Mouse (Mus musculus) liver, embryonic 14.5 days (tissue): ENCODE measurements at regions not wholly inside any gene's neighbourhood (a gene's known extent, or its start where the extent isn't known, plus 50 kb on each side); places are given as distances from the start of the nearest gene placed in this dataset.

Source experiments
- ATAC-seq: fragments of 200-750 bp; cut with Nextera tagmentation; 2 replicates; pipeline ENCODE4 v1.8.0; 2017; ENCODE audit warnings: moderate number of reproducible peaks, mild to moderate bottlenecking, moderate library complexity; ENCODE audit not compliant: insufficient read depth
- DNase-seq, 3 experiments: peaks; one replicate each; pipeline ENCODE4 v3.0.0-alpha.2; 2012 to 2013; ENCODE audit warnings: low read depth in 3 of 3, low spot score in 3 of 3
- H3K27ac ChIP-seq: fragments of 300-500 bp; sonication (generic); 2 replicates; pipeline ENCODE4 v1.5.1; 2014; ENCODE audit warnings: moderate library complexity, mild to moderate bottlenecking, control low read depth, inconsistent platforms
- H3K27me3 ChIP-seq: fragments of 300-500 bp; sonication (generic); 2 replicates; pipeline ENCODE4 v1.6.1; 2014; ENCODE audit warnings: mild to moderate bottlenecking, low read length, moderate library complexity; ENCODE audit not compliant: control insufficient read depth, insufficient read depth
- H3K36me3 ChIP-seq: fragments of 300-500 bp; sonication (generic); replicated peaks from 2 replicates; pipeline ENCODE4 v1.6.1; 2014; ENCODE audit warnings: low read depth; ENCODE audit not compliant: control insufficient read depth, insufficient read depth
- H3K4me1 ChIP-seq, 2 experiments: fragments of 200-500 bp in 1 of 2; fragments of 300-500 bp in 1 of 2; sonication (generic) in 1 of 2; replicated peaks; 2 replicates each; pipeline ENCODE4 v1.6.1; 2012 to 2014; ENCODE audit warnings: antibody characterized with exemption in 1 of 2, inconsistent platforms in 1 of 2, low read length in 1 of 2; ENCODE audit not compliant: control insufficient read depth in 2 of 2, insufficient read depth in 2 of 2
- H3K4me2 ChIP-seq: fragments of 300-500 bp; sonication (generic); 2 replicates; pipeline ENCODE4 v1.6.1; 2014; ENCODE audit warnings: low read depth, mild to moderate bottlenecking, control low read depth, moderate library complexity
- H3K4me3 ChIP-seq, 2 experiments: fragments of 200-500 bp in 1 of 2; fragments of 300-500 bp in 1 of 2; sonication (generic) in 1 of 2; 2 replicates each; pipeline ENCODE4 v1.5.1; 2012 to 2014; ENCODE audit warnings: low read depth in 2 of 2, low read length in 2 of 2, mild to moderate bottlenecking in 2 of 2, control low read depth in 1 of 2, inconsistent platforms in 1 of 2, moderate library complexity in 1 of 2; ENCODE audit not compliant: insufficient read depth in 1 of 2
- H3K9ac ChIP-seq: fragments of 300-500 bp; sonication (generic); replicated peaks from 2 replicates; pipeline ENCODE4 v1.6.1; 2014; ENCODE audit warnings: mild to moderate bottlenecking, control low read depth, moderate library complexity
- H3K9me3 ChIP-seq: fragments of 300-500 bp; sonication (generic); 2 replicates; pipeline ENCODE4 v1.6.1; 2016; ENCODE audit warnings: low read length, mixed read lengths; ENCODE audit not compliant: control insufficient read depth
- CTCF ChIP-seq: IDR thresholded peaks from 2 replicates; pipeline ENCODE4 v1.5.1; 2016; ENCODE audit warnings: antibody characterized with exemption, low read depth, control low read depth
- EP300 ChIP-seq: IDR thresholded peaks from 2 replicates; pipeline ENCODE4 v1.6.1; 2016; ENCODE audit warnings: antibody characterized with exemption, low read depth
- WGBS: fragments of 180-500 bp; shearing (Covaris S2); extraction: QIAGEN DNeasy Blood & Tissue Kit; methylation state at CpG from one replicate; pipeline ENCODE4 v1.1.7; 2014; ENCODE audit not compliant: insufficient replicate concordance; 5-methylcytosine and 5-hydroxymethylcytosine counted together

- no peak overlapping the region for H3K4me3 ChIP-seq
- H3K4me2 ChIP-seq: no peak overlapping the region
- TF ChIP-seq CTCF: no peak
- TF ChIP-seq EP300: no peak
- no peak overlapping the region for H3K9ac ChIP-seq
- no peak for ATAC-seq
- H3K36me3 ChIP-seq: no peaks in the 10 kb centered on the region
- WGBS: 40% methylated on average over 2 of the region's 2 CpGs
- no peaks in the 10 kb centered on the region for H3K27me3 ChIP-seq
- H3K9me3 ChIP-seq: no peaks in the 10 kb centered on the region
- DNase-seq: no peak
- no peak overlapping the region for H3K27ac ChIP-seq
- no peaks in the 10 kb centered on the region for H3K4me1 ChIP-seq
Measured at GRCm38 (mm10) chr2:117399487-117399886, 56.7 kb upstream of the Rasgrp1 start.

- Histone ChIP-seq H3K27me3 (no peaks in the 10 kb centered on the region), H3K9me3 (no peaks in the 10 kb centered on the region), H3K27ac (no peak overlapping the region), H3K4me3 (no peak overlapping the region), H3K36me3 (no peaks in the 10 kb centered on the region), H3K4me2 (no peak overlapping the region), H3K9ac (no peak overlapping the region), H3K4me1 (no peaks in the 10 kb centered on the region)
- no peak for ATAC-seq
- WGBS: 70% methylated on average over 4 of the region's 4 CpGs
- TF ChIP-seq CTCF (no peak), EP300 (no peak)
- DNase-seq: no peak
Measured at GRCm38 (mm10) chr2:117403425-117404175, 60.8 kb upstream of the Rasgrp1 start.

GRCm38 (mm10) chr2:117405453-117405852, 62.7 kb upstream of the Rasgrp1 start:
- ATAC-seq (no peak), DNase-seq (no peak)
- 33% methylated on average over 2 of the region's 2 CpGs for WGBS
- no peaks in the 10 kb centered on the region for H3K36me3 ChIP-seq
- no peaks in the 10 kb centered on the region for H3K4me1 ChIP-seq
- no peak for TF ChIP-seq EP300
- TF ChIP-seq CTCF: no peak
- H3K9me3 ChIP-seq: no peaks in the 10 kb centered on the region
- H3K4me3 ChIP-seq: no peak overlapping the region
- H3K27me3 ChIP-seq: no peaks in the 10 kb centered on the region
- no peak overlapping the region for H3K27ac ChIP-seq
- no peak overlapping the region for H3K9ac ChIP-seq
- H3K4me2 ChIP-seq: no peak overlapping the region

GRCm38 (mm10) chr2:117408241-117408640, 65.4 kb upstream of the Rasgrp1 start:
- H3K9me3 ChIP-seq: no peaks in the 10 kb centered on the region
- no peaks in the 10 kb centered on the region for H3K27me3 ChIP-seq
- H3K9ac ChIP-seq: no peak overlapping the region
- H3K36me3 ChIP-seq: no peaks in the 10 kb centered on the region
- no peak overlapping the region for H3K4me3 ChIP-seq
- DNase-seq: no peak
- WGBS: 47% methylated on average over 5 of the region's 5 CpGs
- no peaks in the 10 kb centered on the region for H3K4me1 ChIP-seq
- no peak overlapping the region for H3K27ac ChIP-seq
- no peak overlapping the region for H3K4me2 ChIP-seq
- no peak for ATAC-seq
- TF ChIP-seq EP300 (no peak), CTCF (no peak)

- H3K36me3 ChIP-seq: no peaks in the 10 kb centered on the region
- no peak overlapping the region for H3K4me2 ChIP-seq
- no peaks in the 10 kb centered on the region for H3K27me3 ChIP-seq
- ATAC-seq (no peak), DNase-seq (no peak)
- no peak overlapping the region for H3K4me3 ChIP-seq
- no peak overlapping the region for H3K9ac ChIP-seq
- WGBS: 29% methylated on average over 4 of the region's 4 CpGs
- no peak overlapping the region for H3K27ac ChIP-seq
- no peaks in the 10 kb centered on the region for H3K4me1 ChIP-seq
- TF ChIP-seq CTCF (no peak), EP300 (no peak)
- no peaks in the 10 kb centered on the region for H3K9me3 ChIP-seq
Measured at GRCm38 (mm10) chr2:117412045-117412606, 69.3 kb upstream of the Rasgrp1 start.
